Mouse (Mus musculus) kidney, embryonic 15.5 days (tissue): ENCODE results near the gene Ugt1a7c. TPM values are rescaled to one million over a fixed set of nuclear protein-coding genes. Genes with fewer than 3 reads are reported as not detected.

Source experiments
- ATAC-seq: fragments of 200-750 bp; cut with Nextera tagmentation; replicated peaks from 2 replicates; pipeline ENCODE4 v1.8.0; 2017; ENCODE audit warnings: moderate TSS enrichment; ENCODE audit not compliant: low FRiP score
- H3K27ac ChIP-seq: fragments of 300-500 bp; sonication (generic); 2 replicates; pipeline ENCODE4 v1.5.1; 2015; ENCODE audit warnings: mild to moderate bottlenecking, inconsistent platforms
- H3K27me3 ChIP-seq: fragments of 300-500 bp; sonication (generic); 2 replicates; pipeline ENCODE4 v1.6.1; 2015; ENCODE audit warnings: inconsistent platforms
- H3K36me3 ChIP-seq: fragments of 300-500 bp; sonication (generic); 2 replicates; pipeline ENCODE4 v1.6.1; 2015; ENCODE audit warnings: inconsistent platforms
- H3K4me1 ChIP-seq: fragments of 300-500 bp; sonication (generic); 2 replicates; pipeline ENCODE4 v1.6.1; 2015; ENCODE audit warnings: inconsistent platforms
- H3K4me2 ChIP-seq: fragments of 300-500 bp; sonication (generic); 2 replicates; pipeline ENCODE4 v1.6.1; 2015; ENCODE audit warnings: moderate library complexity, mild to moderate bottlenecking, inconsistent platforms
- H3K4me3 ChIP-seq: fragments of 300-500 bp; sonication (generic); replicated peaks from 2 replicates; pipeline ENCODE4 v1.5.1; 2015; ENCODE audit warnings: mild to moderate bottlenecking, inconsistent platforms
- H3K9ac ChIP-seq: fragments of 300-500 bp; sonication (generic); 2 replicates; pipeline ENCODE4 v1.6.1; 2015; ENCODE audit warnings: mild to moderate bottlenecking, inconsistent platforms
- H3K9me3 ChIP-seq: fragments of 300-500 bp; sonication (generic); replicated peaks from 2 replicates; pipeline ENCODE4 v1.6.1; 2016; ENCODE audit warnings: inconsistent platforms
- WGBS: fragments of 180-500 bp; shearing (Covaris S2); methylation state at CpG from one replicate; pipeline ENCODE4 v1.1.7; 2015; ENCODE audit warnings: mixed read lengths; 5-methylcytosine and 5-hydroxymethylcytosine counted together
- polyA plus RNA-seq: library from polyadenylated mRNA; unstranded; fragments of >200 nt; fragmentation: Nextera tagmentation; extraction: Ambion mirVana; gene quantifications from 2 replicates; pipeline ENCODE4 v1.2.1, GENCODE M21; 2015

Ugt1a7c gene
- polyA plus RNA-seq, 1 experiment from 2014 or later = 8.9 TPM

GRCm38 (mm10) chr1:88230421-88230820, 135.6 kb downstream of the Ugt1a7c start:
- 69% methylated on average over 7 of the region's 7 CpGs for WGBS
- Histone ChIP-seq H3K4me1 (no peaks in the 10 kb centered on the region), H3K4me3 (no peak overlapping the region), H3K36me3 (no peaks in the 10 kb centered on the region), H3K9me3 (peaks cover 97% of the 10 kb centered on the region), H3K27ac (no peak overlapping the region), H3K9ac (no peak overlapping the region), H3K27me3 (no peaks in the 10 kb centered on the region), H3K4me2 (no peak overlapping the region)
- no peak for ATAC-seq

GRCm38 (mm10) chr1:88230981-88231802, 136.3 kb downstream of the Ugt1a7c start:
- Histone ChIP-seq H3K27ac (no peak overlapping the region), H3K9ac (no peak overlapping the region), H3K4me1 (no peaks in the 10 kb centered on the region), H3K27me3 (no peaks in the 10 kb centered on the region), H3K9me3 (peaks cover 97% of the 10 kb centered on the region), H3K4me2 (no peak overlapping the region), H3K4me3 (no peak overlapping the region), H3K36me3 (no peaks in the 10 kb centered on the region)
- 75% methylated on average over 6 of the region's 6 CpGs for whole genome bisulfite sequencing
- no peak for ATAC-seq

GRCm38 (mm10) chr1:88231803-88232499, 137.1 kb downstream of the Ugt1a7c start:
- H3K27ac ChIP-seq = no peak overlapping the region
- H3K4me2 ChIP-seq = no peak overlapping the region
- 68% methylated on average over 7 of the region's 7 CpGs for WGBS
- H3K4me1 ChIP-seq = no peaks in the 10 kb centered on the region
- H3K27me3 ChIP-seq = no peaks in the 10 kb centered on the region
- H3K4me3 ChIP-seq = no peak overlapping the region
- H3K9ac ChIP-seq = no peak overlapping the region
- no peaks in the 10 kb centered on the region for H3K36me3 ChIP-seq
- no peak for ATAC-seq
- peaks cover 94% of the 10 kb centered on the region for H3K9me3 ChIP-seq

- no peaks in the 10 kb centered on the region for H3K36me3 ChIP-seq
- H3K27ac ChIP-seq = no peak overlapping the region
- ATAC-seq = no peak
- H3K27me3 ChIP-seq = no peaks in the 10 kb centered on the region
- H3K9me3 ChIP-seq = peaks cover 93% of the 10 kb centered on the region
- no peak overlapping the region for H3K4me3 ChIP-seq
- no peak overlapping the region for H3K9ac ChIP-seq
- H3K4me1 ChIP-seq = no peaks in the 10 kb centered on the region
- H3K4me2 ChIP-seq = no peak overlapping the region
- 57% methylated on average over 3 of the region's 3 CpGs for WGBS
Measured at GRCm38 (mm10) chr1:88232664-88233380, 138.0 kb downstream of the Ugt1a7c start.

DNA sequence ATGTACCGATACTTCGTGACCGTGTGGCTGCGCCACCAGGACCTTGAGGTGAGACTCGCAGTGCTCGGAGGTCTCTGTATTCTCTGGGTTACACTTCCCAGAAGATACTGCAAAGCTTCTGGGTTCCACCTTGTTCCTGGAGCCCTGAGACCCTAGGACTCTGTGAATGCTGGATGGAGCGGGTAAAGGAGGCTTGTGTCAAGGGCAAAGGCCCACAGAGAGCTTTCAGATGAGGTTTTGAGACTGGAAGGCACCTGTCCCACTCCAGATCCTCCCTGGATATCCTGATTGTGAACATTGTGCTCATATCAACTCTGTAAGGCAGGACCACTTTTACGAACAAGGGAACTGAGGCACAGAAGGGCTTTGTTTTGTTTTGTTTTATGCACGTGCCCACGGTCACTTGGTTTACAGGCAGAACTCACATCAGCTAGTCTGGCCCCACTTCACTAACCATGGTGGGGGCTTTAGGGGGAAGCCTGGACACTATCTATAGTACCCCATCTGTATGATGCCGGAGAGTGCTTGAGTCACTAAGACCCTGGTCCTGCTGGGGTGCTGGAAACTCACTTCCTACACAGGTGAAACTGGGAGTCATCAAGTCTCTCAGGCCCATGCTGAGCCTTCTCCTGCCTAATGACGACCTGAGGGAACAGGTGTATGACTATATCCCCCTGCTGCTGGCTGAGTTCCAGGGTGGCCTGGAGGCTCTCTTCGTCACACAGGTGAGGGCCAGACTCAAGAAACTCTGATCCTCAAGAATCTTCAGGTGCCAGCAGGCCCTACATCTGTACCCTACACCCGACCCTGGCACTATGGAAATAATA, 138.8 kb downstream of the Ugt1a7c start:
- ATAC-seq = no peak
- no peak overlapping the region for H3K4me3 ChIP-seq
- WGBS = 69% methylated on average over 14 of the region's 14 CpGs
- H3K9me3 ChIP-seq = peaks cover 93% of the 10 kb centered on the region
- no peak overlapping the region for H3K9ac ChIP-seq
- no peak overlapping the region for H3K27ac ChIP-seq
- no peaks in the 10 kb centered on the region for H3K36me3 ChIP-seq
- no peak overlapping the region for H3K4me2 ChIP-seq
- no peaks in the 10 kb centered on the region for H3K4me1 ChIP-seq
- no peaks in the 10 kb centered on the region for H3K27me3 ChIP-seq

GRCm38 (mm10) chr1:88234248-88234610, 139.4 kb downstream of the Ugt1a7c start:
- peaks cover 93% of the 10 kb centered on the region for H3K9me3 ChIP-seq

DNA sequence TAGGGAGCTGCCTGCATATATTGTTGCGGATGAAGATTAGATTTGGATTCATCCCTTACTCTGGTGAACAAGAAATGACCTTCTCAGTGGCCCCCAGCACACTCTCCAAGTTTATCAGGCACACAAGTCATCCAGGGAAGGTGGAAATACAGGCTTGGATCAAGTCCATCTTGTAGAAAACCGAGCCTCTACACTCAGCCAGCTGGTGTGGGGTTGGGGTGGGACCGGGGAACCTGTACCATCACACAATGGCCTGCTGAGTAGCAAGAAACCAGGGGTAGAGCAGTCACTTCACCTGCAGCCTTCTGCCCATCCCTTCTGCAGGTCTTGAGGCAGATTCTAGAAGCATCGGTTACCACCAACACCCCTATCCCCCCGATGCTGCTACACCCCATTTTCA, 139.8 kb downstream of the Ugt1a7c start:
- no peaks in the 10 kb centered on the region for H3K4me1 ChIP-seq
- H3K27me3 ChIP-seq = no peaks in the 10 kb centered on the region
- H3K4me2 ChIP-seq = no peak overlapping the region
- ATAC-seq = no peak
- WGBS = 46% methylated on average over 5 of the region's 5 CpGs
- no peaks in the 10 kb centered on the region for H3K36me3 ChIP-seq
- no peak overlapping the region for H3K9ac ChIP-seq
- no peak overlapping the region for H3K4me3 ChIP-seq
- H3K9me3 ChIP-seq = peaks cover 93% of the 10 kb centered on the region
- no peak overlapping the region for H3K27ac ChIP-seq

More at GRCm38 (mm10) chr1:88234248-88234610, 139.4 kb downstream of the Ugt1a7c start:
- WGBS = 68% methylated on average over 4 of the region's 4 CpGs
- Histone ChIP-seq H3K4me2 (no peak overlapping the region), H3K4me1 (no peaks in the 10 kb centered on the region), H3K9ac (no peak overlapping the region), H3K36me3 (no peaks in the 10 kb centered on the region), H3K4me3 (no peak overlapping the region), H3K27ac (no peak overlapping the region), H3K27me3 (no peaks in the 10 kb centered on the region)
- ATAC-seq = no peak

GRCm38 (mm10) chr1:88235046-88235893, 140.4 kb downstream of the Ugt1a7c start:
- H3K4me1 ChIP-seq = no peaks in the 10 kb centered on the region
- no peaks in the 10 kb centered on the region for H3K36me3 ChIP-seq
- no peak overlapping the region for H3K4me2 ChIP-seq
- H3K9me3 ChIP-seq = peaks cover 93% of the 10 kb centered on the region
- WGBS = 66% methylated on average over 11 of the region's 11 CpGs
- ATAC-seq = no peak
- H3K4me3 ChIP-seq = no peak overlapping the region
- no peak overlapping the region for H3K9ac ChIP-seq
- H3K27me3 ChIP-seq = no peaks in the 10 kb centered on the region
- H3K27ac ChIP-seq = no peak overlapping the region

DNA sequence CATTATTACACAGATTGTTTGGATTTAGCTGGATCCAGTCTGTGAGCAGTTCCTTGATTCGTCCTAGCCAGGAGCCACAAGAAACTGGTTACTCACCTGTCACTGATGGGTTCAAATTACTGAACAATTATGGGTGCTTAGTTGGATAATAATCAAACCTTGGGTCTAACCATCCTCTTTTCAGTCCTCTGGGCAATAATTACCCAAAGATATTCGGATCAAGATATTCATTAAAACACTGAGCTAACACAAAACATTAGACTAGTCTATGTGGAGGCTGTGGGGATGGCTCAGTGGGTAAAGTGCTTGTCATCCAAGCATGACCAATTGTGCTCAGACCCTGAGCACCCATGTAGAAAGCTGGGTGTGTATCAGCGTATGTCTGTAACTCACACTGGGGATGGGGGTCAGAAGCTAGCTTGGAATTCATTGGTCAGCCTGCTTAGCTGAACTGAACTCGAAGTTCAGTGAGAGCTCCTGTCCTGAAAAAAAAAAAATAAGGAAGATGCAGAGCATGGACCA, 141.1 kb downstream of the Ugt1a7c start:
- WGBS = 59% methylated on average over 4 of the region's 4 CpGs
- no peak overlapping the region for H3K27ac ChIP-seq
- no peaks in the 10 kb centered on the region for H3K27me3 ChIP-seq
- peaks cover 94% of the 10 kb centered on the region for H3K9me3 ChIP-seq
- H3K4me3 ChIP-seq = no peak overlapping the region
- H3K36me3 ChIP-seq = no peaks in the 10 kb centered on the region
- no peak overlapping the region for H3K4me2 ChIP-seq
- no peaks in the 10 kb centered on the region for H3K4me1 ChIP-seq
- peak; percentile 34; the same call in 1 of the 2 replicates for ATAC-seq
- H3K9ac ChIP-seq = no peak overlapping the region

- peaks cover 86% of the 10 kb centered on the region for H3K9me3 ChIP-seq
- H3K27me3 ChIP-seq = no peaks in the 10 kb centered on the region
- H3K27ac ChIP-seq = no peak overlapping the region
- H3K9ac ChIP-seq = no peak overlapping the region
- no peak for ATAC-seq
- H3K36me3 ChIP-seq = no peaks in the 10 kb centered on the region
- no peak overlapping the region for H3K4me2 ChIP-seq
- WGBS = 78% methylated on average over 5 of the region's 5 CpGs
- H3K4me3 ChIP-seq = no peak overlapping the region
- H3K4me1 ChIP-seq = no peaks in the 10 kb centered on the region
Measured at GRCm38 (mm10) chr1:88237311-88237710, 142.4 kb downstream of the Ugt1a7c start.

DNA sequence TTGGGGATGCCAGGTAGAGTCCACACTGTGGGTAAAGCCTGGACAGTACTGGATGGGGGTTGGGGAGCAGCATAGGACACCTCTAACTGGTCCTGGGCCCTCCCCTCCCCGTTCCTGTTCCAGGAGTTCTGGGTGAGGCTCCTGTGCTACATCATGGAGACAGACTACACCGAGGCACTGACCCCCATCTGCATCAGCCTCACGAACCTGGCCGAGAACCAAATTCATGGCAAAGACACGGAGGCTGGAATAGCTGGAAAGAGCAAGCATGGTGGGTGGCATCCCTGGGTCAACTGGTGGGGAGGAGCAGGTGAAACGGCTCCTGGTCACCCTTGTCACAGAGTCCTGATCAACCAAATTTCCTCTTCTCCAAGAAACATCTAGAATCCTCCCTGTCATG, 143.9 kb downstream of the Ugt1a7c start:
- ATAC-seq = no peak
- H3K4me1 ChIP-seq = no peaks in the 10 kb centered on the region
- no peak overlapping the region for H3K9ac ChIP-seq
- H3K27ac ChIP-seq = no peak overlapping the region
- H3K27me3 ChIP-seq = no peaks in the 10 kb centered on the region
- H3K9me3 ChIP-seq = peaks cover 84% of the 10 kb centered on the region
- H3K4me3 ChIP-seq = no peak overlapping the region
- H3K4me2 ChIP-seq = no peak overlapping the region
- no peaks in the 10 kb centered on the region for H3K36me3 ChIP-seq
- WGBS = 76% methylated on average over 6 of the region's 6 CpGs
